35 mouse cellular contexts compared by ENCODE assay signal in the genomic region with DNA sequence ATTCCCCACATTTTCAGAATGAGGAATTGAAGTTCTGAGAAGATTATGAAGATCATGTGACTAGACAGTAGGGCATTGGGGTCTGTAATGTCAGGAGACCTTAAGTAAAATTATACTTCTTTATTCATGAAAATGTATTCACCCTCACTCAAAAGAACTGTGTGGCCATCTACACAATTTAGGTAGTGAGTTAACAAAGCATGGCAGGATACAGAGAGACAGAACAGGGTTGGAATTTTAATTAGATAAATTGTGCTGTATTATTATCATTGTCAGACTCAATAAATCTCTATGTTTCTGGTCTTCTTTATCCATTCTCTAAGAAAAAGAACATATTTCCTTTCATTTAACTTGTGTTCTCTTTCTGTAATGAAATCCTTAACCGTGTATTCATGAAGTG.
"Had no signal": no experiment of that assay in that cellular context is flagged by ENCODE, and none has a peak within 500 bp of the region (broad histone marks: within the 10 kb centered on the region; RNA-seq: fewer than 3 reads in every experiment).

No protein-coding gene starts in this region.

- DNase-seq: heart, postnatal 10 days; heart, postnatal 14 days; heart, postnatal 36 days; heart, postnatal 4 days; kidney, adult 11 months; kidney, adult 18-20 months; kidney, adult 2 months; kidney, adult 8-10 months; kidney, adult 9 months; kidney, postnatal 10 days; kidney, postnatal 14 days; kidney, postnatal 25 days; kidney, postnatal 36 days; kidney, postnatal 4 days; layer of hippocampus, adult 9-11 months; layer of hippocampus, postnatal 36 days had no signal

- H3K36me3 ChIP-seq: heart, embryonic 10.5 days; heart, embryonic 12.5 days; heart, embryonic 13.5 days; heart, embryonic 15.5 days; hindbrain, embryonic 10.5 days; hindbrain, embryonic 12.5 days; hindbrain, embryonic 13.5 days; hindbrain, embryonic 15.5 days; intestine, embryonic 15.5 days; kidney, embryonic 15.5 days had no signal

- H3K4me2 ChIP-seq: heart, embryonic 12.5 days; heart, embryonic 13.5 days; heart, embryonic 15.5 days; hindbrain, embryonic 12.5 days; hindbrain, embryonic 13.5 days; hindbrain, embryonic 14.5 days; hindbrain, embryonic 15.5 days; intestine, embryonic 15.5 days; kidney, embryonic 15.5 days had no signal

- H3K4me1 ChIP-seq: heart, embryonic 10.5 days; heart, embryonic 12.5 days; heart, embryonic 13.5 days; heart, embryonic 15.5 days; hindbrain, embryonic 10.5 days; hindbrain, embryonic 12.5 days; hindbrain, embryonic 13.5 days; hindbrain, embryonic 15.5 days; intestine, embryonic 15.5 days; kidney, embryonic 15.5 days had no signal

- H3K27me3 ChIP-seq: heart, embryonic 12.5 days; heart, embryonic 13.5 days; heart, embryonic 15.5 days; hindbrain, embryonic 12.5 days; hindbrain, embryonic 13.5 days; hindbrain, embryonic 15.5 days; intestine, embryonic 15.5 days; kidney, embryonic 15.5 days had no signal

- H3K9me3 ChIP-seq: heart, embryonic 10.5 days; heart, embryonic 12.5 days; heart, embryonic 13.5 days; heart, embryonic 15.5 days; hindbrain, embryonic 10.5 days; hindbrain, embryonic 12.5 days; hindbrain, embryonic 13.5 days; hindbrain, embryonic 15.5 days; intestine, embryonic 15.5 days; kidney, embryonic 15.5 days had no signal

- H3K9ac ChIP-seq: heart, embryonic 12.5 days; heart, embryonic 13.5 days; heart, embryonic 15.5 days; hindbrain, embryonic 12.5 days; hindbrain, embryonic 13.5 days; hindbrain, embryonic 14.5 days; hindbrain, embryonic 15.5 days; intestine, embryonic 15.5 days; kidney, embryonic 15.5 days had no signal

- ATAC-seq: hindbrain, embryonic 16.5 days; hindbrain, postnatal 0 days; inflammation-experienced regulatory T-cells, adult 6 months; intestine, embryonic 15.5 days; intestine, embryonic 16.5 days; intestine, postnatal 0 days had no signal

- H3K4me3 ChIP-seq: heart, embryonic 10.5 days; heart, embryonic 12.5 days; heart, embryonic 13.5 days; heart, embryonic 15.5 days; hindbrain, embryonic 10.5 days; hindbrain, embryonic 12.5 days; hindbrain, embryonic 13.5 days; hindbrain, embryonic 15.5 days; intestine, embryonic 15.5 days; kidney, embryonic 15.5 days; layer of hippocampus, adult 2 months; left cerebral cortex, adult 2 months had no signal

- H3K27ac ChIP-seq: heart, embryonic 10.5 days; heart, embryonic 13.5 days; heart, embryonic 15.5 days; hindbrain, embryonic 10.5 days; hindbrain, embryonic 12.5 days; hindbrain, embryonic 13.5 days; hindbrain, embryonic 14.5 days; hindbrain, embryonic 15.5 days; hindbrain, postnatal 0 days; intestine, embryonic 15.5 days; kidney, embryonic 15.5 days; kidney, postnatal 0 days; layer of hippocampus, adult 2 months; left cerebral cortex, adult 2 months had no signal
